Mouse (Mus musculus): Measurements from ENCODE around the gene Pcdh15. TPM values are rescaled to one million over a fixed set of nuclear protein-coding genes. Genes with fewer than 3 reads are reported as not detected.

The Pcdh15 gene
- polyA plus RNA-seq, 1 experiment from 2014 or later: 1.3 TPM

GRCm38 (mm10) chr10:74387538-74388499 is 1288.7 kb downstream of the Pcdh15 start:
- 74% methylated on average over 10 of the region's 10 CpGs for WGBS
- no peak overlapping the region for H3K27ac ChIP-seq
- ATAC-seq: no peak

GRCm38 (mm10) chr10:74403111-74403510 is 1304.0 kb downstream of the Pcdh15 start:
- Histone ChIP-seq H3K9ac (no peak overlapping the region), H3K4me2 (replicated peaks) (no peak overlapping the region), H3K9me3 (no peaks in the 10 kb centered on the region), H3K36me3 (no peaks in the 10 kb centered on the region), H3K27me3 (replicated peaks) (no peaks in the 10 kb centered on the region), H3K4me3 (replicated peaks) (no peak overlapping the region), H3K27ac (no peak overlapping the region), H3K4me1 (replicated peaks) (no peaks in the 10 kb centered on the region)
- ATAC-seq: no peak
- WGBS: 89% methylated on average over 8 of the region's 8 CpGs

More at GRCm38 (mm10) chr10:74387538-74388499, 1288.7 kb downstream of the Pcdh15 start:
- Histone ChIP-seq H3K4me1 (replicated peaks) (no peaks in the 10 kb centered on the region), H3K4me3 (replicated peaks) (no peak overlapping the region), H3K27me3 (replicated peaks) (no peaks in the 10 kb centered on the region), H3K9me3 (no peaks in the 10 kb centered on the region), H3K9ac (no peak overlapping the region), H3K4me2 (replicated peaks) (no peak overlapping the region), H3K36me3 (no peaks in the 10 kb centered on the region)

GRCm38 (mm10) chr10:74414021-74414420 is 1314.9 kb downstream of the Pcdh15 start:
- H3K9ac ChIP-seq: no peak overlapping the region
- no peaks in the 10 kb centered on the region for H3K9me3 ChIP-seq
- no peaks in the 10 kb centered on the region for H3K27me3 ChIP-seq (replicated peaks)
- no peak overlapping the region for H3K4me2 ChIP-seq (replicated peaks)
- ATAC-seq: no peak
- no peaks in the 10 kb centered on the region for H3K36me3 ChIP-seq
- no peak overlapping the region for H3K4me3 ChIP-seq (replicated peaks)
- no peaks in the 10 kb centered on the region for H3K4me1 ChIP-seq (replicated peaks)
- WGBS: 33% methylated on average over 3 of the region's 3 CpGs
- H3K27ac ChIP-seq: no peak overlapping the region

- ATAC-seq: no peak
- WGBS: 87% methylated on average over 1 of the region's 1 CpGs
Observed at GRCm38 (mm10) chr10:74414945-74415344, 1315.8 kb downstream of the Pcdh15 start.

GRCm38 (mm10) chr10:74415359-74415758 is 1316.2 kb downstream of the Pcdh15 start:
- 77% methylated on average over 4 of the region's 4 CpGs for WGBS
- no peak for ATAC-seq

More at GRCm38 (mm10) chr10:74414945-74415344, 1315.8 kb downstream of the Pcdh15 start:
- Histone ChIP-seq H3K9me3 (no peaks in the 10 kb centered on the region), H3K4me3 (replicated peaks) (no peak overlapping the region), H3K9ac (no peak overlapping the region), H3K27ac (no peak overlapping the region), H3K27me3 (replicated peaks) (no peaks in the 10 kb centered on the region), H3K36me3 (no peaks in the 10 kb centered on the region), H3K4me2 (replicated peaks) (no peak overlapping the region), H3K4me1 (replicated peaks) (no peaks in the 10 kb centered on the region)

GRCm38 (mm10) chr10:74415949-74416348 is 1316.8 kb downstream of the Pcdh15 start:
- Histone ChIP-seq H3K9me3 (no peaks in the 10 kb centered on the region), H3K36me3 (no peaks in the 10 kb centered on the region), H3K27ac (no peak overlapping the region), H3K4me3 (replicated peaks) (no peak overlapping the region), H3K4me1 (replicated peaks) (no peaks in the 10 kb centered on the region), H3K4me2 (replicated peaks) (no peak overlapping the region), H3K27me3 (replicated peaks) (no peaks in the 10 kb centered on the region), H3K9ac (no peak overlapping the region)
- 87% methylated on average over 10 of the region's 10 CpGs for WGBS
- ATAC-seq: no peak

More at GRCm38 (mm10) chr10:74415359-74415758, 1316.2 kb downstream of the Pcdh15 start:
- no peaks in the 10 kb centered on the region for H3K9me3 ChIP-seq
- no peak overlapping the region for H3K4me2 ChIP-seq (replicated peaks)
- H3K27me3 ChIP-seq (replicated peaks): no peaks in the 10 kb centered on the region
- no peak overlapping the region for H3K4me3 ChIP-seq (replicated peaks)
- H3K27ac ChIP-seq: no peak overlapping the region
- no peak overlapping the region for H3K9ac ChIP-seq
- no peaks in the 10 kb centered on the region for H3K36me3 ChIP-seq
- H3K4me1 ChIP-seq (replicated peaks): no peaks in the 10 kb centered on the region

- Histone ChIP-seq H3K4me1 (replicated peaks) (no peaks in the 10 kb centered on the region), H3K9ac (no peak overlapping the region), H3K27me3 (replicated peaks) (no peaks in the 10 kb centered on the region), H3K9me3 (no peaks in the 10 kb centered on the region), H3K27ac (no peak overlapping the region), H3K4me2 (replicated peaks) (no peak overlapping the region), H3K36me3 (no peaks in the 10 kb centered on the region), H3K4me3 (replicated peaks) (no peak overlapping the region)
- WGBS: 74% methylated on average over 11 of the region's 11 CpGs
- no peak for ATAC-seq
Observed at GRCm38 (mm10) chr10:74450069-74450468, 1350.9 kb downstream of the Pcdh15 start.

GRCm38 (mm10) chr10:74463972-74464371 is 1364.8 kb downstream of the Pcdh15 start:
- Histone ChIP-seq H3K9ac (no peak overlapping the region), H3K9me3 (no peaks in the 10 kb centered on the region), H3K27me3 (replicated peaks) (no peaks in the 10 kb centered on the region), H3K27ac (no peak overlapping the region), H3K36me3 (no peaks in the 10 kb centered on the region), H3K4me3 (replicated peaks) (no peak overlapping the region), H3K4me2 (replicated peaks) (no peak overlapping the region), H3K4me1 (replicated peaks) (no peaks in the 10 kb centered on the region)
- WGBS: 24% methylated on average over 2 of the region's 2 CpGs
- ATAC-seq: no peak

- Histone ChIP-seq H3K27ac (no peak overlapping the region), H3K36me3 (no peaks in the 10 kb centered on the region), H3K9ac (no peak overlapping the region), H3K4me3 (replicated peaks) (no peak overlapping the region), H3K4me1 (replicated peaks) (no peaks in the 10 kb centered on the region), H3K9me3 (no peaks in the 10 kb centered on the region), H3K27me3 (replicated peaks) (no peaks in the 10 kb centered on the region), H3K4me2 (replicated peaks) (no peak overlapping the region)
- 71% methylated on average over 3 of the region's 3 CpGs for WGBS
- no peak for ATAC-seq
Observed at GRCm38 (mm10) chr10:74480779-74481178, 1381.6 kb downstream of the Pcdh15 start.

- H3K4me1 ChIP-seq (replicated peaks): no peaks in the 10 kb centered on the region
- no peaks in the 10 kb centered on the region for H3K36me3 ChIP-seq
- H3K4me3 ChIP-seq (replicated peaks): no peak overlapping the region
- H3K9ac ChIP-seq: no peak overlapping the region
- H3K9me3 ChIP-seq: no peaks in the 10 kb centered on the region
- WGBS: 67% methylated on average over 3 of the region's 3 CpGs
- no peak overlapping the region for H3K27ac ChIP-seq
- H3K4me2 ChIP-seq (replicated peaks): no peak overlapping the region
- no peaks in the 10 kb centered on the region for H3K27me3 ChIP-seq (replicated peaks)
- ATAC-seq: no peak
Observed at GRCm38 (mm10) chr10:74512315-74512714, 1413.2 kb downstream of the Pcdh15 start.

- no peak overlapping the region for H3K9ac ChIP-seq
- no peaks in the 10 kb centered on the region for H3K36me3 ChIP-seq
- no peak overlapping the region for H3K4me3 ChIP-seq (replicated peaks)
- no peaks in the 10 kb centered on the region for H3K27me3 ChIP-seq (replicated peaks)
- no peaks in the 10 kb centered on the region for H3K9me3 ChIP-seq
- no peak overlapping the region for H3K27ac ChIP-seq
- H3K4me1 ChIP-seq (replicated peaks): no peaks in the 10 kb centered on the region
- ATAC-seq: no peak
- H3K4me2 ChIP-seq (replicated peaks): no peak overlapping the region
Observed at GRCm38 (mm10) chr10:74513743-74514142, 1414.6 kb downstream of the Pcdh15 start.

GRCm38 (mm10) chr10:74538371-74538770 is 1439.2 kb downstream of the Pcdh15 start:
- Histone ChIP-seq H3K4me2 (replicated peaks) (no peak overlapping the region), H3K27ac (no peak overlapping the region), H3K9me3 (no peaks in the 10 kb centered on the region), H3K27me3 (replicated peaks) (no peaks in the 10 kb centered on the region), H3K4me3 (replicated peaks) (no peak overlapping the region), H3K4me1 (replicated peaks) (no peaks in the 10 kb centered on the region), H3K36me3 (no peaks in the 10 kb centered on the region), H3K9ac (no peak overlapping the region)
- ATAC-seq: no peak
- 78% methylated on average over 2 of the region's 2 CpGs for WGBS

GRCm38 (mm10) chr10:74555326-74555725 is 1456.2 kb downstream of the Pcdh15 start:
- 78% methylated on average over 2 of the region's 2 CpGs for whole genome bisulfite sequencing
- no peaks in the 10 kb centered on the region for H3K4me1 ChIP-seq (replicated peaks)
- no peak overlapping the region for H3K4me2 ChIP-seq (replicated peaks)
- no peaks in the 10 kb centered on the region for H3K9me3 ChIP-seq
- no peaks in the 10 kb centered on the region for H3K36me3 ChIP-seq
- no peaks in the 10 kb centered on the region for H3K27me3 ChIP-seq (replicated peaks)
- ATAC-seq: no peak
- H3K4me3 ChIP-seq (replicated peaks): no peak overlapping the region
- no peak overlapping the region for H3K9ac ChIP-seq
- H3K27ac ChIP-seq: no peak overlapping the region

Data from intestine, embryonic 15.5 days (tissue).